Mouse (Mus musculus): ENCODE data around the gene Ppp1r12b. TPM values are rescaled to one million over a fixed set of nuclear protein-coding genes. Genes with fewer than 3 reads are reported as not detected.

The Ppp1r12b gene
- polyA plus RNA-seq, 1 experiment from 2014 or later: 15.1 TPM

GRCm38 (mm10) chr1:134889629-134890028, 66.1 kb downstream of the Ppp1r12b start:
- H3K4me3 ChIP-seq: no peak overlapping the region
- 95% methylated on average over 6 of the region's 6 CpGs for WGBS
- no peak overlapping the region for H3K4me2 ChIP-seq
- no peak overlapping the region for H3K27ac ChIP-seq (replicated peaks)
- no peak overlapping the region for H3K9ac ChIP-seq
- H3K4me1 ChIP-seq (replicated peaks): no peaks in the 10 kb centered on the region
- no peak for ATAC-seq (ENCODE audit: low FRiP score, low read depth)
- H3K27me3 ChIP-seq: no peaks in the 10 kb centered on the region
- H3K36me3 ChIP-seq: peaks cover 14% of the 10 kb centered on the region
- no peaks in the 10 kb centered on the region for H3K9me3 ChIP-seq

- H3K27me3 ChIP-seq: no peaks in the 10 kb centered on the region
Measured at GRCm38 (mm10) chr1:134875800-134876199, 79.9 kb downstream of the Ppp1r12b start.

GRCm38 (mm10) chr1:134872678-134873077, 83.1 kb downstream of the Ppp1r12b start:
- no peak for ATAC-seq (ENCODE audit: low FRiP score, low read depth)
- Histone ChIP-seq H3K9ac (no peak overlapping the region), H3K4me2 (no peak overlapping the region), H3K4me3 (no peak overlapping the region), H3K4me1 (replicated peaks) (no peaks in the 10 kb centered on the region), H3K27ac (replicated peaks) (no peak overlapping the region), H3K27me3 (no peaks in the 10 kb centered on the region), H3K9me3 (no peaks in the 10 kb centered on the region), H3K36me3 (peaks cover 26% of the 10 kb centered on the region; the same call in 1 of the 2 replicates)
- 86% methylated on average over 6 of the region's 6 CpGs for WGBS

More at GRCm38 (mm10) chr1:134875800-134876199, 79.9 kb downstream of the Ppp1r12b start:
- Histone ChIP-seq H3K9ac (no peak overlapping the region), H3K36me3 (peaks cover 25% of the 10 kb centered on the region; the same call in 1 of the 2 replicates), H3K4me3 (no peak overlapping the region), H3K27ac (replicated peaks) (no peak overlapping the region), H3K9me3 (no peaks in the 10 kb centered on the region), H3K4me2 (no peak overlapping the region), H3K4me1 (replicated peaks) (no peaks in the 10 kb centered on the region)
- no peak for ATAC-seq (ENCODE audit: low FRiP score, low read depth)
- 50% methylated on average over 4 of the region's 4 CpGs for WGBS

- no peak overlapping the region for H3K27ac ChIP-seq (replicated peaks)
Measured at GRCm38 (mm10) chr1:134866426-134866825, 89.3 kb downstream of the Ppp1r12b start.

GRCm38 (mm10) chr1:134865552-134865951, 90.2 kb downstream of the Ppp1r12b start:
- ATAC-seq (ENCODE audit: low FRiP score, low read depth): no peak
- Histone ChIP-seq H3K27ac (replicated peaks) (peak overlapping the region; percentile 55; the same call in 1 of the 2 replicates), H3K4me2 (no peak overlapping the region)

More at GRCm38 (mm10) chr1:134866426-134866825, 89.3 kb downstream of the Ppp1r12b start:
- Histone ChIP-seq H3K9me3 (no peaks in the 10 kb centered on the region), H3K4me3 (no peak overlapping the region), H3K27me3 (no peaks in the 10 kb centered on the region), H3K4me2 (no peak overlapping the region), H3K9ac (no peak overlapping the region), H3K4me1 (replicated peaks) (no peaks in the 10 kb centered on the region), H3K36me3 (0 out of 2 replicates have a peak, but pooled peaks cover 8% of the 10 kb centered on the region)
- 59% methylated on average over 2 of the region's 2 CpGs for WGBS
- no peak for ATAC-seq (ENCODE audit: low FRiP score, low read depth)

GRCm38 (mm10) chr1:134860538-134860937, 95.2 kb downstream of the Ppp1r12b start:
- H3K36me3 ChIP-seq: no peaks in the 10 kb centered on the region
- 0 out of 2 replicates have a peak overlapping the region, but pooled peaks have one; percentile 48 for H3K27ac ChIP-seq (replicated peaks)

More at GRCm38 (mm10) chr1:134865552-134865951, 90.2 kb downstream of the Ppp1r12b start:
- Histone ChIP-seq H3K9ac (no peak overlapping the region), H3K4me3 (no peak overlapping the region), H3K36me3 (0 out of 2 replicates have a peak, but pooled peaks cover 4% of the 10 kb centered on the region), H3K27me3 (no peaks in the 10 kb centered on the region), H3K9me3 (no peaks in the 10 kb centered on the region), H3K4me1 (replicated peaks) (peaks cover 5% of the 10 kb centered on the region)
- WGBS: 41% methylated on average over 6 of the region's 6 CpGs

GRCm38 (mm10) chr1:134858344-134859053, 97.2 kb downstream of the Ppp1r12b start:
- Histone ChIP-seq H3K27me3 (no peaks in the 10 kb centered on the region), H3K9ac (no peak overlapping the region), H3K27ac (replicated peaks) (0 out of 2 replicates have a peak overlapping the region, but pooled peaks have one; percentile 25), H3K4me2 (no peak overlapping the region), H3K4me1 (replicated peaks) (peaks cover 8% of the 10 kb centered on the region), H3K36me3 (no peaks in the 10 kb centered on the region), H3K4me3 (no peak overlapping the region), H3K9me3 (no peaks in the 10 kb centered on the region)
- 39% methylated on average over 3 of the region's 3 CpGs for WGBS
- peak; percentile 42; the same call in 1 of the 2 replicates for ATAC-seq (ENCODE audit: low FRiP score, low read depth)

More at GRCm38 (mm10) chr1:134860538-134860937, 95.2 kb downstream of the Ppp1r12b start:
- no peaks in the 10 kb centered on the region for H3K9me3 ChIP-seq
- H3K4me2 ChIP-seq: no peak overlapping the region
- H3K4me3 ChIP-seq: no peak overlapping the region
- no peak for ATAC-seq (ENCODE audit: low FRiP score, low read depth)
- peaks cover 8% of the 10 kb centered on the region for H3K4me1 ChIP-seq (replicated peaks)
- H3K9ac ChIP-seq: no peak overlapping the region
- no peaks in the 10 kb centered on the region for H3K27me3 ChIP-seq
- WGBS: 23% methylated on average over 2 of the region's 2 CpGs

- H3K27me3 ChIP-seq: no peaks in the 10 kb centered on the region
- 84% methylated on average over 1 of the region's 1 CpGs for WGBS
- no peak overlapping the region for H3K9ac ChIP-seq
- H3K27ac ChIP-seq (replicated peaks): no peak overlapping the region
- ATAC-seq (ENCODE audit: low FRiP score, low read depth): no peak
- H3K4me1 ChIP-seq (replicated peaks): no peaks in the 10 kb centered on the region
- H3K4me2 ChIP-seq: no peak overlapping the region
- H3K36me3 ChIP-seq: peaks cover 6% of the 10 kb centered on the region; the same call in 1 of the 2 replicates
- no peak overlapping the region for H3K4me3 ChIP-seq
- H3K9me3 ChIP-seq: no peaks in the 10 kb centered on the region
Measured at GRCm38 (mm10) chr1:134854325-134854982, 101.3 kb downstream of the Ppp1r12b start.

- H3K9me3 ChIP-seq: no peaks in the 10 kb centered on the region
- no peak overlapping the region for H3K4me3 ChIP-seq
- 91% methylated on average over 3 of the region's 3 CpGs for WGBS
Measured at GRCm38 (mm10) chr1:134852797-134853196, 102.9 kb downstream of the Ppp1r12b start.

GRCm38 (mm10) chr1:134851211-134851610, 104.5 kb downstream of the Ppp1r12b start:
- Histone ChIP-seq H3K4me2 (no peak overlapping the region), H3K4me1 (replicated peaks) (peaks cover 15% of the 10 kb centered on the region), H3K9me3 (no peaks in the 10 kb centered on the region), H3K27ac (replicated peaks) (no peak overlapping the region), H3K27me3 (no peaks in the 10 kb centered on the region), H3K9ac (no peak overlapping the region), H3K4me3 (no peak overlapping the region), H3K36me3 (peaks cover 6% of the 10 kb centered on the region; the same call in 1 of the 2 replicates)
- peak; percentile 5; the same call in 1 of the 2 replicates for ATAC-seq (ENCODE audit: low FRiP score, low read depth)
- WGBS: 93% methylated on average over 5 of the region's 5 CpGs

More at GRCm38 (mm10) chr1:134852797-134853196, 102.9 kb downstream of the Ppp1r12b start:
- no peak for ATAC-seq (ENCODE audit: low FRiP score, low read depth)
- H3K27ac ChIP-seq (replicated peaks): no peak overlapping the region
- no peak overlapping the region for H3K9ac ChIP-seq
- no peaks in the 10 kb centered on the region for H3K27me3 ChIP-seq
- H3K36me3 ChIP-seq: peaks cover 6% of the 10 kb centered on the region; the same call in 1 of the 2 replicates
- H3K4me2 ChIP-seq: no peak overlapping the region
- peaks cover 1% of the 10 kb centered on the region; the same call in 1 of the 2 replicates for H3K4me1 ChIP-seq (replicated peaks)

GRCm38 (mm10) chr1:134850361-134850760, 105.4 kb downstream of the Ppp1r12b start:
- WGBS: 94% methylated on average over 3 of the region's 3 CpGs

GRCm38 (mm10) chr1:134847851-134848250, 107.9 kb downstream of the Ppp1r12b start:
- no peak overlapping the region for H3K27ac ChIP-seq (replicated peaks)
- 77% methylated on average over 9 of the region's 9 CpGs for WGBS
- peaks cover 17% of the 10 kb centered on the region for H3K4me1 ChIP-seq (replicated peaks)
- ATAC-seq (ENCODE audit: low FRiP score, low read depth): no peak
- H3K9me3 ChIP-seq: no peaks in the 10 kb centered on the region
- H3K27me3 ChIP-seq: no peaks in the 10 kb centered on the region
- H3K9ac ChIP-seq: no peak overlapping the region
- H3K4me2 ChIP-seq: no peak overlapping the region
- peaks cover 6% of the 10 kb centered on the region; the same call in 1 of the 2 replicates for H3K36me3 ChIP-seq
- no peak overlapping the region for H3K4me3 ChIP-seq

More at GRCm38 (mm10) chr1:134850361-134850760, 105.4 kb downstream of the Ppp1r12b start:
- Histone ChIP-seq H3K9ac (no peak overlapping the region), H3K27ac (replicated peaks) (no peak overlapping the region), H3K9me3 (no peaks in the 10 kb centered on the region), H3K4me2 (no peak overlapping the region), H3K36me3 (peaks cover 6% of the 10 kb centered on the region; the same call in 1 of the 2 replicates), H3K27me3 (no peaks in the 10 kb centered on the region), H3K4me3 (no peak overlapping the region), H3K4me1 (replicated peaks) (peaks cover 17% of the 10 kb centered on the region)
- no peak for ATAC-seq (ENCODE audit: low FRiP score, low read depth)

Data from hindbrain, embryonic 15.5 days (tissue).